Mouse (Mus musculus) spleen, embryonic (tissue): ENCODE data around the gene Gemin7.

Experiments
- CTCF ChIA-PET: fragments of 350-600 bp; sonication (Branson Sonifier 250); formaldehyde crosslinking; loops from one replicate; lab custom pipeline; 2022; lab: Charles Lee

The Gemin7 gene

GRCm38 (mm10) chr7:19551634-19552033 lies 25.8 kb downstream of the Gemin7 start:
- CTCF ChIA-PET, result no interaction called here

DNA sequence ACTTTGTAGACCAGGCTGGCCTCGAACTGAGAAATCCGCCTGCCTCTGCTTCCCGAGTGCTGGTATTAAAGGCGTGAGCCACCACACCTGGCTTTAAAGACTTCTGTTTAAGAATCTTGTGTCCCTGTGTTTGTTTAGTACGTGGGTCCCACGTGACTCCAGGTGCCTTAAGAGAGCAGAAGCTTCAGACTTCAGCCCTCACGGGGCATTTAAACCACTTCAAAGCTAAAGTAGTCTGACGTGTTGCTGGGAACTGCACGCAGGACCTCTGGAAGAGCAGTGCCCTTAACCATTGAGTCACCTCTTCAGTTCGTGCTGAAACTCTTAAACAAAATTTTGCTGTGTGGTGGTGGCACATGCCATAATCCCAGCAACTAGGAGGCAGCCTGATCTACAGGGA lies 28.0 kb downstream of the Gemin7 start:
- CTCF ChIA-PET, result no interaction called here

- CTCF ChIA-PET, result no interaction called here
These were observed 29.9 kb downstream of the Gemin7 start for GRCm38 (mm10) chr7:19547344-19547969.

DNA sequence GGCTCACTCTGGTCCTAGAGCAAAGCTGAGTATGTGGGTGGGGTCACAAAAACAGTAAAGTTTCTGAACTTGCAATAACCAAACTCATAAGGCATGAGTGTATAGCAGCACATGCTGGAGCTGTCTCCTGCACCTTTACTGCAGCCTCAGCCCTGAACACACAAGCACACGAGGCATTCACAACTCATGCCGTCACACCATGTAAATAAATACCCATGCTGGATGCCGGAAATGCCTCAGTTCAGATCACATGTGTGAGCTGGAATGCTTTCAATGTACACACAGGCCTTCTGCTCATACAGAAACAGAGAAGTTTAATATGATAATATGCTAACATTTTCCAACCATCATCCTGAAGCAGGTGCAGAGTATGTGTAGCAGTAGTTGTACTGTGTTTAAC lies 31.4 kb downstream of the Gemin7 start:
- CTCF ChIA-PET, result no interaction called here

- CTCF ChIA-PET, result no interaction called here
These were observed 33.8 kb downstream of the Gemin7 start for GRCm38 (mm10) chr7:19543584-19543983.

DNA sequence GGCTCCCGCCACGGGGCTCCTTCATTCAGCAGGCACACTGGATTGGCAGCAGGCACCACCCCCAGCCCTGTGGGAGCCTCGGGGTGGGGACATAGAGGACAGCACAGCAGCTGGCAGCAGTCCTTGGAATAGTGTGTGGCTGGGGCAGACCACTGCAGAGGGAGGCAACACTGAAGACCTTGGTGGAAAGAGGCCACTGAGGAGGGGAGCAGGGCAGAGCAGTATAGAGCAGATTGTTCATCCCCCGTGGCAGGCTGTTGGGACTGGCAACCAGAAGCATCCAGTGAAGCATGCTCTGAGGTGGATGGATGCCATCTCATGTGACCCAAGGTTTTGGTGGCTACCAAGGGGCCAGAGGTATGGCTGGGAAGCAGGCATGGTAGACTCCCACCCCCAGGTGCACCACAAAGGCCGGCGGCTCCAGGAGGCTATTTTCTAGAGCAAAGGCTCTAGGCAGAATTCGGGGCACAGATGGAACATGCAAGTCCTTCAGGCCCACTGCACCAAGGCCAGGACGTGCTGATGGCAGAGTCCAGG lies 35.2 kb downstream of the Gemin7 start:
- CTCF ChIA-PET, result no interaction called here

DNA sequence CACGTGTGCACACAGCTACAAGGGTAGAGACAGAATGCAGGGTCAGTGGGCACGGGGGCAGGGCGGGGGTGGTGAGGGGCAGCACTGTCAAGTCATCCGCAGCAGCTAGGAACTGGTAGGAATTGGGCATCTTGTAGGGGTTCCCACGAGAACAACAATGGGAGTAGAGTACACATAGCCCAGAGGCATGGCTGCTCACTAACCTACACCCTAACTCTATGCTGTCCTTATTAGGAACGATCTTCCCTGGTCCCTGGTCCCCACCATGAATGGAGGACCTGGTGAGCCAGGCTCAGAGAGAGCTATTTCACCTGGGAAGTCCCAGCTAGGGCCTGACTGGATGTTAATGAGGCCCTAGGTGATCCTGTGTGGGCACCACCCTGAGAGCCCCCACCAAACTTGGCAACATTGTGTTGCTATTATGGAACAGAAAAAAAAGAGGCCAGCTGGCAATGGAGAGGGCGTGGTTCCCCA lies 35.7 kb downstream of the Gemin7 start:
- CTCF ChIA-PET, result no interaction called here

GRCm38 (mm10) chr7:19540771-19541566 lies 36.4 kb downstream of the Gemin7 start:
- CTCF ChIA-PET, result no interaction called here

DNA sequence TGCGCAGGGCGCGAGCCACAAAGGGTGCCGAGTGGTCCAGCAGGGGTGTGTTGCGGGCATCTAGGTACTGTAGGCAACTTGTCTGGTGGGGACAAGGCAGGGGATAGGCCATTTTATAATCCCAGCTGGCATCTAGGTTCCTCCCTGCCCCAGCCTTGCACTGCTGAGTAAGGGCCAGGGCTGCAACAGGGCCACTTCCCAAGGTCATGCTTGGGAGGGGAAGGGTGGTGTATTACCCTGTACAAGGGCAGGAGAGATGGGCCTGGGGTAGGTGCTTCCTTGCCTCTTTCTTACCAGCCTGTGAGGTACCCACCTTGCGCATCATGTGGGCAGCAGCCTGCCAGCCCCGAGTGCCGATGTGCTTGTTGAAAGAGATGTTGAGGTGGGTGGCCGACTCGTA lies 42.7 kb downstream of the Gemin7 start:
- CTCF ChIA-PET, result no interaction called here

DNA sequence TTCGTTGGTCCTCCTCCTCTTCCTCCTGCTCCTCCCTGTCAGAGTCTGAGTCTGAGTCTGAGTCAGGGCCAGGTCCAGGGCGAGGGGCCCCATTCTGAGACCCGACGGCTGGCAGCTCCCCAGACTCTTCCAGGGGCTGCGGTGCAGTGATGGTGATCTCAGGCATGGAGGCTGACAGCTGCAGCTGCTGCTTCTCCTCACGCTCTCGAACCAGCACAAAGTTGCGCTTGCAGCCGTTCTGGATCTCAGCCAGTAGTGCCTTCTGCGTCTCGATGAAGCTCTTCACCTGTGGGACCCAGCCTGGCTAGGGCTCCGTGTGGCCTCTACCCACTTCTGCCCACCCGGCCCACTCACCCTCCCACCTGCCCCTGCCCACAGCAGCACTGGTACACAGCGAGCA lies 45.2 kb downstream of the Gemin7 start:
- CTCF ChIA-PET, result interaction anchor here (0.6 kb wide), 1 partner anchor 359 kb away, joined by 16 read pairs; no protein-coding TSS in a partner anchor

GRCm38 (mm10) chr7:19531077-19531476 lies 46.3 kb downstream of the Gemin7 start:
- CTCF ChIA-PET, result no interaction called here

GRCm38 (mm10) chr7:19525105-19525481 lies 52.3 kb downstream of the Gemin7 start:
- CTCF ChIA-PET, result no interaction called here

GRCm38 (mm10) chr7:19524420-19525104 lies 52.8 kb downstream of the Gemin7 start:
- CTCF ChIA-PET, result no interaction called here

- CTCF ChIA-PET, result no interaction called here
These were observed 53.5 kb downstream of the Gemin7 start for GRCm38 (mm10) chr7:19523757-19524419.

DNA sequence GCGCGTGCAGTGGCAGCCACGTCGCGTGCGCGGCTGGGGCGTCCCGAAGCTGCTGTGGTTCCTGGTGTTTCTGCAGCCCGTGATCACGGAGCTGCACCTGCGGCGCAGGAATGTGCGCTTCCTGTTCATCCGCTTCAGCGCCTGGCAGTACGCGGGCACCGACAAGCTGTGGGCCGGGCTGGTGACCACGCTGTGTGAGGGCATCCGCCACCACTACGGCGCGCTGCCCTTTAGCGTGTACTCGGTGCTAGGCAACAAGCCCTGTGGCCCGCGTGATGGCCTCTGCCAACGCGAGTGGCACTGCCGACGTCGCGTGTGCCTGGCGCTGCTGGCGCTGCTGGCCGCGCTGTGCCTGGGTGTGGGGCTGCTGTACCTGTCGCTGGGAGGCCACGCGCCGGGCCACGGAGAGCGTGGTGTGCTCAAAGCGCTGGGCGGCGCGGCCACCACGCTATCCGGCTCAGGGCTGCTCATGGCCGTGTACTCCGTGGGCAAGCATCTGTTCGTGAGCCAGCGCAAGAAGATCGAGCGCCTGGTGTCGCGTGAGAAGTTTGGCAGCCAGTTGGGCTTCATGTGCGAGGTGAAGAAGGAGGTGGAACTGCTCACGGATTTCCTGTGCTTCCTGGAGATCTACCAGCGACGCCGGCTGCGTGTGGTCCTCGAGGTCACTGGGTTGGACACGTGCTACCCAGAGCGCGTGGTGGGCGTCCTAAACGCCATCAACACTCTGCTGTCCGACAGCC lies 54.2 kb downstream of the Gemin7 start:
- CTCF ChIA-PET, result interaction anchor here (0.5 kb wide), 1 partner anchor 346 kb away, joined by 5 read pairs; no protein-coding TSS in a partner anchor

- CTCF ChIA-PET, result interaction anchor here (0.6 kb wide), 1 partner anchor 401 kb away, joined by 5 read pairs; the partner anchor contains the start of gene Pvr
These were observed 57.4 kb downstream of the Gemin7 start for GRCm38 (mm10) chr7:19520032-19520431.

DNA sequence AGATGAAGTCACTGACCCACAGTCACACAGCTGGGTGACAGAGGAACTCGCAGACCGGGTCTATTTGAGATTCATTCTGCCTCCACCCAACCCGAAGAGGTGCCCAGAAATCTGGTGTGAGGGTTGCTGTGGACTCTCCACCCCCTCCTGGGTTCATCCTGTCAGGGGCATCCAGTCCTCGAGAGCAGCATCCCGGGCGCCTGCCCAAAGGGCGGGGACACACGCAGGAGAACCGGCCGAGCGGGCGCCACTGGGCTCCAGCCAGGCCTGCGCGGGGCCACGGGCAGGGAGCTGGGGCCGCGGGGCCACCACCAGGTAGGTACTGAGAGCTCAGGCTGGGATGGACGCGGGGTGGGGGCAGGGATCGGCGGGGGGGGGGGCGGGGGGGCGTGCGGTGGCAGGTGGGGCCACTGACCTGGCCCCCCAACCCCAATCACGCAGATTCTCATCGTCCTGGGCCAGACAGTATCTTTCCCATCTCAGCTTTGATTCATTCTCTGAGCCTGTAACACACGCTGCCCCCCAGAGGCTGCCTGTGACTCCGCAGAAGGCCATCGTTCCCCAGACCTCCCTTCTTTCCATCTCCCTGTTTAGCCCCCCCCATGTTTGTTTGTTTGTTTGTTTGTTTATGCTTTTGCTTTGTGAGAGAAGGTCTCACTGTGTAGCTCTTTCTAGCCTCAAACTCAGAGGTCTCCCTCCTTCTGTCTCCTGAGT lies 59.6 kb downstream of the Gemin7 start, which contains the start of gene Nkpd1:
TSS of gene Nkpd1 (plus strand) at position 187 of the 714 bp plus-strand sequence.
- CTCF ChIA-PET, result interaction anchor here (0.6 to 1.2 kb wide), 3 partner anchors 56 to 84 kb away, joined by 3 to 6 read pairs (median 4); no protein-coding TSS in a partner anchor
